8 mouse cellular contexts compared by ENCODE assay signal in genomic region chr10:10471961-10472610, GRCm38 (mm10). TPM values are rescaled to one million over a fixed set of nuclear protein-coding genes. Genes with fewer than 3 reads are reported as not detected.
A peak's percentile ranks its signal among the peaks of the same experiment; 100 is the strongest.
DNase-seq lines count a peak whose midpoint lies in the region; ATAC-seq lines count a peak whose summit lies in the region.

Adgb (minus strand) TSS chr10:10472326.

- 0 out of 2 replicates have a peak within 1 kb of the TSS, but pooled peaks have one; percentile 43 for H3K9ac ChIP-seq in intestine, embryonic 16.5 days (ENCODE audit: low read depth, low read length)

- no peaks in the 10 kb centered on the region for H3K27me3 ChIP-seq in embryonic facial prominence, embryonic 10.5 days (replicated peaks; ENCODE audit: low read depth, poor library complexity, severe bottlenecking)
- H3K27me3 ChIP-seq in intestine, embryonic 16.5 days (replicated peaks; ENCODE audit: control insufficient read depth, insufficient read depth, low read length) = no peaks in the 10 kb centered on the region

- H3K36me3 ChIP-seq in embryonic facial prominence, embryonic 10.5 days (replicated peaks) = no peaks in the 10 kb centered on the region
- H3K36me3 ChIP-seq in intestine, embryonic 16.5 days (ENCODE audit: control insufficient read depth, insufficient read depth, low read length) = no peaks in the 10 kb centered on the region

- peak; percentile 62 for ATAC-seq in granulocyte monocyte progenitor cell, adult 5-6 weeks (replicated peaks; ENCODE audit: poor library complexity, severe bottlenecking)
- ATAC-seq in intestine, embryonic 16.5 days = peak; percentile 87
- no peak for ATAC-seq in monocyte, adult 5-6 weeks (replicated peaks; ENCODE audit: insufficient number of reproducible peaks, low FRiP score, low TSS enrichment, poor library complexity, severe bottlenecking)

- DNase-seq in adrenal gland, postnatal 25 days = peak; percentile 72
- peak; percentile 81 for DNase-seq in embryonic facial prominence, embryonic 10.5 days (ENCODE audit: low spot score)
- peak; percentile 7 to 52 for DNase-seq in left cerebral cortex, adult 9 months (ENCODE audit: low spot score in 2 of 2)
- peak; percentile 80 for DNase-seq in lung, postnatal 36 days
- peak; percentile 58 for DNase-seq in right cerebral cortex, adult 18-20 months

- H3K4me3 ChIP-seq in embryonic facial prominence, embryonic 10.5 days = peak within 1 kb of the TSS; percentile 48
- H3K4me3 ChIP-seq in intestine, embryonic 16.5 days (ENCODE audit: low read length) = peak within 1 kb of the TSS; percentile 29

- no peaks in the 10 kb centered on the region for H3K9me3 ChIP-seq in embryonic facial prominence, embryonic 10.5 days
- H3K9me3 ChIP-seq in intestine, embryonic 16.5 days (ENCODE audit: control insufficient read depth, low read length) = no peaks in the 10 kb centered on the region

- WGBS in embryonic facial prominence, embryonic 10.5 days = 7% methylated on average over 22 of the region's 22 CpGs
- 7% methylated on average over 22 of the region's 22 CpGs for WGBS in intestine, embryonic 16.5 days

- H3K4me2 ChIP-seq in intestine, embryonic 16.5 days (ENCODE audit: low read depth, low read length) = peak within 1 kb of the TSS; percentile 53

- peak within 1 kb of the TSS; percentile 57 for H3K27ac ChIP-seq in embryonic facial prominence, embryonic 10.5 days (replicated peaks)
- H3K27ac ChIP-seq in intestine, embryonic 16.5 days (ENCODE audit: low read length) = no peak within 1 kb of the TSS

- H3K4me1 ChIP-seq in embryonic facial prominence, embryonic 10.5 days = peaks cover 11% of the 10 kb centered on the region
- H3K4me1 ChIP-seq in intestine, embryonic 16.5 days (ENCODE audit: control insufficient read depth, insufficient read depth, low read length) = peaks cover 6% of the 10 kb centered on the region; the same call in 1 of the 2 replicates

RNA-seq across cellular contexts. Expression of gene Adgb, which starts in this region (rescaled TPM):
- total RNA-seq in adrenal gland, postnatal 25 days (2021) = 0.38 and 0.58 TPM in 2 replicates
- polyA plus RNA-seq in embryonic facial prominence, embryonic 10.5 days (2016; fragmentation: Nextera tagmentation; extraction: Ambion mirVana) = 0.07 and 0.11 TPM in 2 replicates
- total RNA-seq in granulocyte monocyte progenitor cell, adult 5-6 weeks (2014; fragmentation: Nextera tagmentation) = 1.7 and 2.9 TPM in 2 replicates
- 0.21 and 2.0 TPM in 2 replicates for total RNA-seq in granulocyte monocyte progenitor cell, adult 5-6 weeks (2017)
- polyA plus RNA-seq in intestine, embryonic 16.5 days (2015; fragmentation: Nextera tagmentation; extraction: Ambion mirVana) = 0.17 and 0.27 TPM in 2 replicates
- total RNA-seq in monocyte, adult 5-6 weeks (2017) = 0.29 to 1.1 TPM (median 0.78 TPM) in 3 replicates

Comparison
In these comparisons a context has a peak if more than half of its experiments do, and no peak if none do; other contexts are left out.
1. Peak in DNase-seq in adrenal gland, postnatal 25 days; RNA of the gene not detected or under 1 TPM.
2. Peak in DNase-seq, H3K4me3 ChIP-seq and H3K27ac ChIP-seq in embryonic facial prominence, embryonic 10.5 days; RNA of the gene not detected or under 1 TPM.
3. Peak in ATAC-seq, H3K4me3 ChIP-seq, H3K9ac ChIP-seq and H3K4me2 ChIP-seq in intestine, embryonic 16.5 days; RNA of the gene not detected or under 1 TPM.
4. DNase-seq: peak in every context shown above with its lines; median percentile 81 in embryonic facial prominence, embryonic 10.5 days; 80 in lung, postnatal 36 days; 72 in adrenal gland, postnatal 25 days; 58 in right cerebral cortex, adult 18-20 months; 30 in left cerebral cortex, adult 9 months.